Mouse (Mus musculus) limb, embryonic 11.5 days (tissue): ENCODE measurements around the gene Alg10b. TPM values are rescaled to one million over a fixed set of nuclear protein-coding genes. Genes with fewer than 3 reads are reported as not detected.

ENCODE experiments used
- ATAC-seq: fragments of 200-750 bp; cut with Nextera tagmentation; 2 replicates; pipeline ENCODE4 v1.8.0; 2017; ENCODE audit warnings: low read depth; ENCODE audit not compliant: insufficient number of reproducible peaks, low FRiP score, low TSS enrichment
- DNase-seq: peaks from one replicate; pipeline ENCODE4 v3.0.0-alpha.2; 2015; ENCODE audit warnings: low spot score
- H3K27ac ChIP-seq: fragments of 300-500 bp; sonication (generic); replicated peaks from 2 replicates; pipeline ENCODE4 v1.5.1; 2014; ENCODE audit warnings: low read depth, mild to moderate bottlenecking, low read length
- H3K27me3 ChIP-seq: fragments of 300-500 bp; sonication (generic); 2 replicates; pipeline ENCODE4 v1.6.1; 2014; ENCODE audit warnings: mild to moderate bottlenecking, low read length, mixed read lengths; ENCODE audit not compliant: control insufficient read depth, insufficient read depth
- H3K36me3 ChIP-seq: fragments of 300-500 bp; sonication (generic); 2 replicates; pipeline ENCODE4 v1.6.1; 2014; ENCODE audit warnings: mild to moderate bottlenecking, low read length, moderate library complexity, mixed read lengths; ENCODE audit not compliant: control insufficient read depth, insufficient read depth
- H3K4me1 ChIP-seq: fragments of 300-500 bp; sonication (generic); 2 replicates; pipeline ENCODE4 v1.6.1; 2014; ENCODE audit warnings: low read length, mixed read lengths; ENCODE audit not compliant: control insufficient read depth, insufficient read depth
- H3K4me2 ChIP-seq: fragments of 300-500 bp; sonication (generic); 2 replicates; pipeline ENCODE4 v1.6.1; 2014; ENCODE audit warnings: low read depth, mild to moderate bottlenecking, moderate library complexity; ENCODE audit not compliant: severe bottlenecking
- H3K4me3 ChIP-seq: fragments of 300-500 bp; sonication (generic); 2 replicates; pipeline ENCODE4 v1.5.1; 2014; ENCODE audit warnings: low read depth, low read length
- H3K9ac ChIP-seq: fragments of 300-500 bp; sonication (generic); 2 replicates; pipeline ENCODE4 v1.6.1; 2014; ENCODE audit warnings: mild to moderate bottlenecking, low read length
- H3K9me3 ChIP-seq: fragments of 300-500 bp; sonication (generic); 2 replicates; pipeline ENCODE4 v1.6.1; 2016; ENCODE audit warnings: low read length; ENCODE audit not compliant: control insufficient read depth
- WGBS: fragments of 180-500 bp; shearing (Covaris S2); extraction: QIAGEN DNeasy Blood & Tissue Kit; methylation state at CpG from one replicate; pipeline ENCODE4 v1.1.7; 2014; 5-methylcytosine and 5-hydroxymethylcytosine counted together
- microRNA-seq: library from miRNA; unstranded; fragments of <30 nt; microRNA quantifications from one replicate; pipeline ENCODE4, GENCODE M21; 2016
- polyA plus RNA-seq: library from polyadenylated mRNA; unstranded; fragments of >200 nt; fragmentation: Nextera tagmentation; extraction: Ambion mirVana; gene quantifications from 2 replicates; pipeline ENCODE4 v1.2.1, GENCODE M21; 2014

Gene Alg10b
- polyA plus RNA-seq, 1 experiment from 2014 or later = 51.4 TPM

GRCm38 (mm10) chr15:90237657-90238056, 13.5 kb downstream of the Alg10b start:
- H3K4me2 ChIP-seq = no peak overlapping the region
- no peaks in the 10 kb centered on the region for H3K9me3 ChIP-seq
- H3K27me3 ChIP-seq = no peaks in the 10 kb centered on the region
- H3K36me3 ChIP-seq = no peaks in the 10 kb centered on the region
- no peak overlapping the region for H3K9ac ChIP-seq
- no peak for ATAC-seq
- H3K27ac ChIP-seq = no peak overlapping the region
- no peak for DNase-seq
- no peak overlapping the region for H3K4me3 ChIP-seq
- H3K4me1 ChIP-seq = no peaks in the 10 kb centered on the region
- 35% methylated on average over 2 of the region's 2 CpGs for WGBS

GRCm38 (mm10) chr15:90244081-90244480, 20.0 kb downstream of the Alg10b start:
- Histone ChIP-seq H3K4me1 (no peaks in the 10 kb centered on the region), H3K27me3 (no peaks in the 10 kb centered on the region), H3K4me3 (no peak overlapping the region), H3K9me3 (no peaks in the 10 kb centered on the region), H3K9ac (no peak overlapping the region), H3K27ac (no peak overlapping the region), H3K36me3 (no peaks in the 10 kb centered on the region), H3K4me2 (no peak overlapping the region)
- ATAC-seq (no peak), DNase-seq (no peak)
- 82% methylated on average over 5 of the region's 5 CpGs for WGBS

DNA sequence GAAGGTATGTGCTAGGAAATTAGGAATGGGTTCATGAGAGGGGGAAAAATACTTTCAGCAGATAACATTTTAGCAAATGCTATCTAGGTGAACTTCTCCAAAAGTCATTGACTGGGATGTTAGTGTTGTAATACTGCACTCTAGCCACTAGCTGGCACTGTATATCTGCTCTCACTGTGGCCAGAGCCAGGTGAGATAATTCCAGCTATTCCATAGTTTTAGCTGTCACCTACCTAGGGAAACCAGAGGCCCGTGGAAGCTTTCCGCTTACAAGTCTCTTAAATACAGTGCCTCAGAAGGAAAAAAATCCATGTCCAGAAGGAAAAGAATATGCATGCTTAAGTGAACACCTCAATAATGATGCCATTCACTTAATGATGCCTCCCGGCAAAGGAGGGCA, 25.6 kb downstream of the Alg10b start:
- Histone ChIP-seq H3K4me3 (no peak overlapping the region), H3K27me3 (no peaks in the 10 kb centered on the region), H3K9me3 (no peaks in the 10 kb centered on the region), H3K9ac (no peak overlapping the region), H3K27ac (no peak overlapping the region), H3K4me2 (no peak overlapping the region), H3K4me1 (no peaks in the 10 kb centered on the region), H3K36me3 (no peaks in the 10 kb centered on the region)
- DNase-seq (peak; percentile 44), ATAC-seq (no peak)
- WGBS = 61% methylated on average over 3 of the region's 3 CpGs

DNA sequence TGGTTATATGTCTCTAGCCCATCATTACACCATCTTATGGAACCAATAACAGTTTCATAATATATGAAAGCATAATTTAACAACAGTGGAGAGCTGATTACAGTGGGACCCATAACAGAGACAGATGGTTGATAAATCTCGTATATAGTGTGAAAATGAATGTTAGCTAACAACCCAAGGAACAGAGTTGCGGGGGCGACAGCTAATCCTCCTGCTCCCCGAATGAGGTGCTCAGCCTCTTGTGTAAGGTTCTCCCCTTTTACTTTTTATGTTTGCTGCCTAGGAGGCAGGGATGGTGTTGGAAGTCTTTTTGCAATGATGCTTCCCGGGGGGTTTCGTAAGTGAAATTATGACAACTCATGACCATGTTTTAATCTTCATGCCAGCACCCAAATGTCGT, 58.8 kb downstream of the Alg10b start:
- no peak overlapping the region for H3K4me2 ChIP-seq
- no peak overlapping the region for H3K9ac ChIP-seq
- H3K9me3 ChIP-seq = no peaks in the 10 kb centered on the region
- H3K27me3 ChIP-seq = no peaks in the 10 kb centered on the region
- ATAC-seq (no peak), DNase-seq (no peak)
- H3K27ac ChIP-seq = no peak overlapping the region
- no peaks in the 10 kb centered on the region for H3K4me1 ChIP-seq
- H3K36me3 ChIP-seq = no peaks in the 10 kb centered on the region
- no peak overlapping the region for H3K4me3 ChIP-seq
- WGBS = 90% methylated on average over 7 of the region's 7 CpGs

Small RNAs within 50 kb of the gene (microRNA-seq; reads per million reads assigned to microRNA genes)
- gene Mir7648 = 3.1 reads per million, percentile 2 among the genes with 10 or more reads in this experiment
